Mouse (Mus musculus) stomach, postnatal 0 days (tissue): ENCODE results near the gene Pde4b. TPM values are rescaled to one million over a fixed set of nuclear protein-coding genes. Genes with fewer than 3 reads are reported as not detected.

Experiments used
- ATAC-seq: fragments of 200-750 bp; cut with Nextera tagmentation; 2 replicates; pipeline ENCODE4 v1.8.0; 2017; ENCODE audit not compliant: low FRiP score, low TSS enrichment
- DNase-seq: peaks from one replicate; pipeline ENCODE4 v3.0.0-alpha.2; 2016; ENCODE audit warnings: low spot score
- H3K27ac ChIP-seq: fragments of 300-500 bp; sonication (generic); replicated peaks from 2 replicates; pipeline ENCODE4 v1.5.1; 2014; ENCODE audit warnings: mild to moderate bottlenecking, control low read depth
- H3K27me3 ChIP-seq: fragments of 300-500 bp; sonication (generic); 2 replicates; pipeline ENCODE4 v1.6.1; 2014; ENCODE audit warnings: low read length; ENCODE audit not compliant: control insufficient read depth, insufficient read depth
- H3K36me3 ChIP-seq: fragments of 300-500 bp; sonication (generic); 2 replicates; pipeline ENCODE4 v1.6.1; 2014; ENCODE audit warnings: low read length, mixed read lengths; ENCODE audit not compliant: control insufficient read depth, insufficient read depth
- H3K4me1 ChIP-seq: fragments of 300-500 bp; sonication (generic); replicated peaks from 2 replicates; pipeline ENCODE4 v1.6.1; 2014; ENCODE audit warnings: antibody characterized with exemption; ENCODE audit not compliant: control insufficient read depth, insufficient read depth
- H3K4me2 ChIP-seq: fragments of 300-500 bp; sonication (generic); replicated peaks from 2 replicates; pipeline ENCODE4 v1.6.1; 2014; ENCODE audit warnings: low read depth, mild to moderate bottlenecking, control low read depth, moderate library complexity
- H3K4me3 ChIP-seq: fragments of 300-500 bp; sonication (generic); 2 replicates; pipeline ENCODE4 v1.5.1; 2014; ENCODE audit warnings: low read depth, low read length, control low read depth
- H3K9ac ChIP-seq: fragments of 300-500 bp; sonication (generic); 2 replicates; pipeline ENCODE4 v1.6.1; 2014; ENCODE audit warnings: mild to moderate bottlenecking, low read length, control low read depth, mixed read lengths
- H3K9me3 ChIP-seq: fragments of 300-500 bp; sonication (generic); 2 replicates; pipeline ENCODE4 v1.6.1; 2016; ENCODE audit warnings: low read length; ENCODE audit not compliant: control insufficient read depth
- CTCF ChIP-seq: IDR thresholded peaks from 2 replicates; pipeline ENCODE4 v1.5.1; 2016; ENCODE audit warnings: antibody characterized with exemption, low read depth, mild to moderate bottlenecking, moderate library complexity
- EP300 ChIP-seq: optimal IDR thresholded peaks from 2 replicates; pipeline ENCODE3; 2016; ENCODE audit warnings: antibody characterized with exemption
- WGBS: fragments of 180-500 bp; shearing (Covaris S2); extraction: QIAGEN DNeasy Blood & Tissue Kit; methylation state at CpG from one replicate; pipeline ENCODE4 v1.1.7; 2014; 5-methylcytosine and 5-hydroxymethylcytosine counted together
- polyA plus RNA-seq: library from polyadenylated mRNA; unstranded; fragments of >200 nt; fragmentation: Nextera tagmentation; extraction: Ambion mirVana; gene quantifications from 2 replicates; pipeline ENCODE4 v1.2.1, GENCODE M21; 2015

The Pde4b gene
- polyA plus RNA-seq, 1 experiment from 2014 or later: 9.1 TPM

DNA sequence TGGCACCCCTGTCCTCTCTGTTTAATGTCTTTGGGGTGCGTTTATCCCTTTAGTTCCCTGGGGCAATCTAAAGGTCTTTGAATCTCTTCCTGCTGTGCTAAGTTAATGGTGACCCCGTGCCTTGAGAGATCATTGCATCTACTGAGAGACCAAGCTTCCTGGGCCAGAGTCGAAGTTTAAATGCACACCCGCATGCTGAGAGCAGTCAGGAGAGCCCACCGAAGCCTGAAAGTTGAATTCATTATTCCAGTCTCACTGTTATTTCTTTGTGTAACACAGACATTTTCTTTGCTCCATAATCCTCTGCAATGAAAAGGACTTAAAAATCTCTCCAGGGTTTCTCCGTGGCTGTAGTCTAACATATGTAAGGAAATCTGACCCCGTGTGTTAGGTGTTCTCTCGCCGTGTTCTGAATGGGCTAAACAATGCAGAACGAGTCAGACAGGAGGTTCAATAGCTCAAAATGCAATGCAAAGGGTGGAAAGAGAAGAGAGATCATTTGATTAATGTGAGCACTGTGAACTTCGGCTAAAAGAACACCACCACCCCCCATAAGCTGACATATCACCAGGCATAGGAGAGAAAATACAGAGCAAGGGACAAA, 333.6 kb downstream of the Pde4b start:
- Histone ChIP-seq H3K9me3 (no peaks in the 10 kb centered on the region), H3K9ac (no peak overlapping the region), H3K4me3 (no peak overlapping the region), H3K4me1 (no peaks in the 10 kb centered on the region), H3K4me2 (peak overlapping the region; percentile 34; the same call in 1 of the 2 replicates), H3K27me3 (no peaks in the 10 kb centered on the region), H3K36me3 (no peaks in the 10 kb centered on the region), H3K27ac (no peak overlapping the region)
- no peak for ATAC-seq
- WGBS: 33% methylated on average over 11 of the region's 11 CpGs
- no peak for DNase-seq
- TF ChIP-seq EP300 (no peak), CTCF (no peak)

DNA sequence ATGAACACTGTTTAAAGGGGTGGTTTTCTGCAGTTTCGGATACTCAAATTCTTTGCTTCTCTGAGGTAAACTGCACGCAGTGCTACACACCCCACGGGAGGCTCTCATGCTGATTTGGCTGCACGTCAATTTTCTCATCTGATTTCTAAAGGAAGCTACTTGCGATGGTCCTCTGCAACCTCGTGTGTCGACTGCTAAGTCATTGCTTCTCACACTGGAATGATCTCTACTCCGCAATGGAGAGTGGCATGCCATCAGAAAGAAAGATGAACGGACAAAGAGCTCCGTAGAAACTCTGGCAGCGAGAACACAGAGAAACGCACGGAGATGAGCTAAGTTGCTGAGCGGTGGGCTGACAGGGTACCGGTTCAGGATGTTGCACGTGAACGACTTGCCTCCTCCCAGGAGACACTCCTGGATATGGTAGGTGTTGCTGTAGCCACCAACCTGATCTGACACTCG, 334.1 kb downstream of the Pde4b start:
- no peak for ATAC-seq
- H3K4me1 ChIP-seq: no peaks in the 10 kb centered on the region
- 48% methylated on average over 18 of the region's 18 CpGs for WGBS
- H3K27ac ChIP-seq: no peak overlapping the region
- TF ChIP-seq CTCF (no peak), EP300 (no peak)
- H3K4me3 ChIP-seq: no peak overlapping the region
- no peaks in the 10 kb centered on the region for H3K9me3 ChIP-seq
- no peak for DNase-seq
- peak overlapping the region; percentile 34 for H3K4me2 ChIP-seq
- H3K27me3 ChIP-seq: no peaks in the 10 kb centered on the region
- no peak overlapping the region for H3K9ac ChIP-seq
- H3K36me3 ChIP-seq: no peaks in the 10 kb centered on the region

DNA sequence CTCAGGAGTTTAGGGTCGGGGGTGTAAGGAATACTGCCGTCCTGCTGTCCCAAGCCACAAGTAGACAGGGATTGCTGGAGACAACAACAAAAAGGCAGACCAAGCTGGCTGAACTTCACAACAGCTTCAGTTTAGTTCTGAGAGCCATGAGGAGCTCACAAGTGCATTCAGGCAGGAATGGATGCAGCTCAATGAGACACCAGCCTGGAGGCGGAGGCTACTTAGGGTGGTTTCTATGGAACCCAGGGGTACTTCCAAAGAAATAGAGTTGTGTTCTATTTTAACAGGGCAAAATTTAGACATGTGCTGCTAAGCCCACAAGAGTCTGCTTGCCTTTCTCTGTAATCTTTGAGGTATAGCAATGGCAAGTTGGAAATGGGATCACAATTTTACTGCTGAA, 336.8 kb downstream of the Pde4b start:
- TF ChIP-seq CTCF (no peak), EP300 (no peak)
- no peak overlapping the region for H3K27ac ChIP-seq
- no peak overlapping the region for H3K9ac ChIP-seq
- no peaks in the 10 kb centered on the region for H3K4me1 ChIP-seq
- no peaks in the 10 kb centered on the region for H3K27me3 ChIP-seq
- WGBS: 76% methylated on average over 3 of the region's 3 CpGs
- no peak for ATAC-seq
- no peak overlapping the region for H3K4me3 ChIP-seq
- H3K9me3 ChIP-seq: no peaks in the 10 kb centered on the region
- no peak overlapping the region for H3K4me2 ChIP-seq
- no peaks in the 10 kb centered on the region for H3K36me3 ChIP-seq
- DNase-seq: no peak

DNA sequence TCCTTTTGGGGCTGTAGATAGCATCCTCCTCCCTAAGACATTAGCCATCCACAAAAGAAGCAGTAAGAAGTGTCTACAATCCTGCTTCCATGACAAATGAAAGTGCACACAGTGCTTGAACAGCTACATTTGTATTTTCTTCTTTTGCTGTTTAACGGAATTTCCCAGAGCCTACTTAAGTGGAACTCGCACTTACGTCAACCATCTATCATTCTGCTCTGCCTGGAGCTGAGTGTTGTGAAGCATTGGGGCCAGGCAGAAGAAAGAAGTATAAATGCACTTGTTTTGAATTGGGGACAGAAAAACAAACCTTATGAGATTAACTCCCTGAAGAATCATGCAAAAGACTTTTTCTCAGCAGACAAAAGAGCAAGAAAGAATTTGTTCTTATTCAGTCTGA, 338.1 kb downstream of the Pde4b start:
- Histone ChIP-seq H3K9ac (no peak overlapping the region), H3K4me1 (no peaks in the 10 kb centered on the region), H3K4me2 (no peak overlapping the region), H3K27me3 (no peaks in the 10 kb centered on the region), H3K27ac (no peak overlapping the region), H3K36me3 (no peaks in the 10 kb centered on the region), H3K9me3 (no peaks in the 10 kb centered on the region), H3K4me3 (no peak overlapping the region)
- no peak for ATAC-seq
- 46% methylated on average over 3 of the region's 3 CpGs for WGBS
- DNase-seq: no peak
- no peak for TF ChIP-seq EP300
- TF ChIP-seq CTCF: no peak

DNA sequence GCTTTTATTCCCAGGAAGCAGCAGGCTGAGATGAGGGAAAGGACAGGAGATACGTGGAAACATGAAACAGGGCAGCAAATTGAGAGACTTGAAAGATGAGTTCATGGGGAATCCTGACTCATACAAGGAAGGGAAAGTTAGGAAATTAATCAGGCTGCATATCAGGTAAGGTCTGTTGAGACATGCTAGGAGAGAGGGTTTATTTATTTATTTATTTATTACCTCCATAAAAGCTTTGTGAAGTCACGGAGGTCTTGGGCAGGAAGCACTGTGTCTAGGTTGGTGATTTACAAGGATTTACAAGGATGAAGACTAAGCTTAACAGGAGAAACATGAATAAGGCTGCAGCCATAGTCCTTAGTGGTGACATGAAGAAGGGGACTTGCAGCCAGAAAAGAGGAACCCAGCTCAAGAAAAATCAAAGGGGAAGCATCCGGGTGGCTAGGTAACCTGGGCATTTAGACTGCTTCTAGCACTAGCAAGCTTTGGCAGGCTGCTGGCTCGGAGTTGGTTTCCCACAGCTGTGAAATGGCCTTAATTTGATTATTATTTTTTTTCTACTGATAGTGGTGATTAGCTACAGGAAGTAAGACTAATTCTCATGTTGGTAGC, 342.5 kb downstream of the Pde4b start:
- 45% methylated on average over 4 of the region's 4 CpGs for WGBS
- H3K9ac ChIP-seq: no peak overlapping the region
- H3K27ac ChIP-seq: peak overlapping the region; percentile 73
- ATAC-seq: peak; percentile 29; the same call in 1 of the 2 replicates
- no peaks in the 10 kb centered on the region for H3K9me3 ChIP-seq
- no peak overlapping the region for H3K4me3 ChIP-seq
- no peak for DNase-seq
- no peaks in the 10 kb centered on the region for H3K27me3 ChIP-seq
- no peak overlapping the region for H3K4me2 ChIP-seq
- no peaks in the 10 kb centered on the region for H3K4me1 ChIP-seq
- no peak for TF ChIP-seq EP300
- no peak for TF ChIP-seq CTCF
- H3K36me3 ChIP-seq: no peaks in the 10 kb centered on the region

DNA sequence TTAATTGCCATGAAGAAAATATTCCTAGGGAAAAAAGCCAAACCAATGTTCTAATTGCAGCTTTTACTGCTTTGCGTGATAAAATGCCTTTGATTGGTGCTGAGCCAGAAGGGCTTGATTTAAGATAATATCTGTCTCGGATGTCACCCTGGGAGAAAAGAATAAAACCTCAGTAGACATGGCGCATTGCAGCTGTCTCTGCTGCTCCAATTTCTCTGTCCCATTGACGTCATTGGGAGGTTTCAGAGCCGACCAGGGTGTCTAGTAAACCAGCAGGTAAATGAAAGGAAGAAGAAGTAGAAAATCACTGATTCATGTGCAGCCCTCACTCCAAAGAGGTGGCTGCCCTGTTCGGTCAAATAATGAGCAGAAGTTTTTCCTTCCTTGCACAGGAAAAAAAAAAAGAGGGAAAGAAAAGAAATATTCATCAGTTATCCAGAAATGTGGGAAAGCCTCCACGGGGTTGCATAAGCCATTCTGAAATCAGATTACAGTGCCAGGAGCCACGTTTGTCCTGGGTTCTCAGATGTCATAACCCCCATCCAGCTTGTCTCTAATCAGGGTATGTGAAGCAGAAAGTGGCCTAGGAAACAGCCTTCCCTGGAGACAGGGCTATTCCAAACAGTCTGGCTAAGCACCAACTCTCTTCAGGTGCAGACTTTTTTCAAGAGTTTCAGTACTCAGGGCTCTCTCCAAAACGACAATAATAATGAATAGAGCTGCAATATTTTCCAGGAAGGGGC, 344.9 kb downstream of the Pde4b start:
- H3K9me3 ChIP-seq: no peaks in the 10 kb centered on the region
- H3K36me3 ChIP-seq: no peaks in the 10 kb centered on the region
- H3K4me1 ChIP-seq: no peaks in the 10 kb centered on the region
- no peak overlapping the region for H3K4me2 ChIP-seq
- no peak overlapping the region for H3K4me3 ChIP-seq
- no peak for DNase-seq
- H3K9ac ChIP-seq: no peak overlapping the region
- WGBS: 23% methylated on average over 9 of the region's 9 CpGs
- TF ChIP-seq CTCF (no peak), EP300 (no peak)
- no peak for ATAC-seq
- H3K27me3 ChIP-seq: no peaks in the 10 kb centered on the region
- H3K27ac ChIP-seq: no peak overlapping the region
